Mouse (Mus musculus) midbrain, postnatal 0 days (tissue): ENCODE measurements around the gene Pde6d. TPM values are rescaled to one million over a fixed set of nuclear protein-coding genes. Genes with fewer than 3 reads are reported as not detected.

Source experiments
- ATAC-seq: fragments of 200-750 bp; cut with Nextera tagmentation; 2 replicates; pipeline ENCODE4 v1.8.0; 2017; ENCODE audit warnings: moderate number of reproducible peaks, mild to moderate bottlenecking, moderate TSS enrichment, moderate library complexity; ENCODE audit not compliant: low FRiP score
- DNase-seq: peaks from one replicate; pipeline ENCODE4 v3.0.0-alpha.2; 2015; ENCODE audit warnings: low spot score
- H3K27ac ChIP-seq: fragments of 300-500 bp; sonication (generic); 2 replicates; pipeline ENCODE4 v1.5.1; 2014; ENCODE audit warnings: low read depth, mild to moderate bottlenecking, low read length, mixed read lengths
- H3K27me3 ChIP-seq: fragments of 300-500 bp; sonication (generic); 2 replicates; pipeline ENCODE4 v1.6.1; 2014; ENCODE audit warnings: low read length, control low read depth, mixed read lengths; ENCODE audit not compliant: insufficient read depth
- H3K36me3 ChIP-seq: fragments of 300-500 bp; sonication (generic); 2 replicates; pipeline ENCODE4 v1.6.1; 2014; ENCODE audit warnings: low read length, control low read depth, mixed read lengths; ENCODE audit not compliant: insufficient read depth
- H3K4me1 ChIP-seq: fragments of 300-500 bp; sonication (generic); 2 replicates; pipeline ENCODE4 v1.6.1; 2014; ENCODE audit warnings: mild to moderate bottlenecking, control low read depth, antibody characterized with exemption, low read length, mixed read lengths; ENCODE audit not compliant: insufficient read depth
- H3K4me2 ChIP-seq: fragments of 300-500 bp; sonication (generic); 2 replicates; pipeline ENCODE4 v1.6.1; 2014; ENCODE audit warnings: low read depth, mild to moderate bottlenecking, low read length, mixed read lengths; ENCODE audit not compliant: poor library complexity, severe bottlenecking
- H3K4me3 ChIP-seq: fragments of 300-500 bp; sonication (generic); 2 replicates; pipeline ENCODE4 v1.5.1; 2014; ENCODE audit warnings: low read depth, mild to moderate bottlenecking, low read length, moderate library complexity
- H3K9ac ChIP-seq: fragments of 300-500 bp; sonication (generic); replicated peaks from 2 replicates; pipeline ENCODE4 v1.6.1; 2014; ENCODE audit warnings: mild to moderate bottlenecking, low read length, moderate library complexity, mixed read lengths; ENCODE audit not compliant: poor library complexity, severe bottlenecking
- H3K9me3 ChIP-seq: fragments of 300-500 bp; sonication (generic); 2 replicates; pipeline ENCODE4 v1.6.1; 2016; ENCODE audit warnings: low read length, control low read depth
- CTCF ChIP-seq: IDR thresholded peaks from 2 replicates; pipeline ENCODE4 v1.5.1; 2016; ENCODE audit warnings: antibody characterized with exemption, mild to moderate bottlenecking
- WGBS: fragments of 180-500 bp; shearing (Covaris S2); extraction: QIAGEN DNeasy Blood & Tissue Kit; methylation state at CpG from one replicate; pipeline ENCODE4 v1.1.7; 2014; 5-methylcytosine and 5-hydroxymethylcytosine counted together
- polyA plus RNA-seq: library from polyadenylated mRNA; unstranded; fragments of >200 nt; fragmentation: Nextera tagmentation; extraction: Ambion mirVana; gene quantifications from 2 replicates; pipeline ENCODE4 v1.2.1, GENCODE M21; 2015
- total RNA-seq: library from RNA; depleted of rRNA; stranded (reverse); fragments of >200 nt; gene quantifications from 2 replicates; pipeline ENCODE4 v1.2.3, GENCODE M21; 2014

The Pde6d gene
- total and polyA plus RNA-seq, 2 experiments from 2014 or later = 48.1 to 124 TPM

DNA sequence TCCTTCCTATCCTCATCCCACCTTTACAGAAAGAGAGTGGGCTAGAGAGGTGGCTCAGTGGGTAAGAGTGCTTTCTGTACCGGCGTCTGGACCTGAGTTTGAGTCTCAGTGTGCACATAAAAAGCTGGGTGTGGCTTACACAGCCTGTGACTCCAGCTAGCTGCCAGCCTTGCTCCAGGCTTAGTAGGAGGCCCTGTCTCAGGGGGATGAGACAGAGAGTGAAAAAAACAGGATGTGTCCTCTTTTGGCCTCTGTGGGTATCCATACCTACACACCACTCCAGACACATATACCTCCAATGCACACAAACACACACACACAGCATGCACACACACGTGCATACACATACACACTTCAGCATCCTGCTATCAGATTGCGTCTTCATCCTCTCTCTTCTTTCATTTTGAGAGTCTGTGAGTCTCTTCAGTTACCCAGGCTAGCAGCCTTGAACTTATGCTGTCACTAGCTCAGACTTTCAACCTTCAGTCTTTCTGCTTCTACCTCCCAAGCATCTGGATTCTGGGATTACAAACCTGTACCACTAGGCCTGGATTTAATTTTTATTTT lies 70.2 kb downstream of the Pde6d start:
- 90% methylated on average over 4 of the region's 4 CpGs for WGBS
- no peak overlapping the region for H3K27ac ChIP-seq

DNA sequence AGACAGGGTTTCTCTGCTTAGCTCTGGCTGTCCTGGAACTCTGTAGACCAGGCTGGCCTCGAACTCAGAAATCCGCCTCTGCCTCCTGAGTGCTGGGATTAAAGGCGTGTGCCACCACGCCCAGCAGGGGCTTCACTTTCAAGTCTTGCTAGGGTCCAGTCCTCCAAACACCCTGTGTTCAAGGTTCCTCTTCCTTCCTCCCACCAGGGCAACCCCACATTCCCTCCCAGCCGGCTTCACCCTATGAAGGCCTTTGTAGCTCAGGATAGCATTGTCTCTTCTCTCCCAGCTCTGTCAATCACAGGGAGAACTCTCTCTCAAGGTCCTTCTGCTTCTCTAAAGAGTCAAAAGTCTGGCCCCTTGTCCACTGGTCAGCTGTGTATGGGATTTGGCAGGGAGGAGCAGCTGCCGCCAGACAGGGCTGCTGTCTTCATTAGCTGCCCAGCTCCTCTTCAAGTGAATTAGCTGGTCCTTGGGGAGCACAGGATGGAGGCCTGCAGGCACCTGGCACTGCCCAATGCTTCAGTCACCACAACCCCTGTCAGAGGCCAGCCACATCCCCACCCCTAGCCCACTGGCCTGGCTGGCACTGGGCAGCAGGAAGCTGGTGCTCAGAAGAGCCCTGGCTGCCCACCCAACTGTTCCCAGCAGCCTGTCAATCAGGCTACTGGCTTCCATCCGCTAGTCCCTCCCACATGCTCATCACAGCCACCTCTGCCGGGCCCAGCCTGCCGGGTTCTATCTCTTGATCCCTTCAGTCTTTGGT lies 71.6 kb downstream of the Pde6d start:
- H3K4me3 ChIP-seq = no peak overlapping the region
- WGBS = 31% methylated on average over 9 of the region's 9 CpGs
- H3K4me1 ChIP-seq = no peaks in the 10 kb centered on the region
- no peak overlapping the region for H3K9ac ChIP-seq
- TF ChIP-seq CTCF = no peak
- H3K36me3 ChIP-seq = no peaks in the 10 kb centered on the region
- peak; percentile 77 for DNase-seq
- no peak overlapping the region for H3K4me2 ChIP-seq
- H3K27me3 ChIP-seq = no peaks in the 10 kb centered on the region
- no peaks in the 10 kb centered on the region for H3K9me3 ChIP-seq
- H3K27ac ChIP-seq = no peak overlapping the region; the same call in 1 of the 2 replicates
- ATAC-seq = peak; percentile 43; the same call in 1 of the 2 replicates

More for the DNA sequence above, 70.2 kb downstream of the Pde6d start:
- no peak overlapping the region for H3K9ac ChIP-seq
- DNase-seq (no peak), ATAC-seq (no peak)
- no peaks in the 10 kb centered on the region for H3K4me1 ChIP-seq
- TF ChIP-seq CTCF = no peak
- no peak overlapping the region for H3K4me2 ChIP-seq
- no peaks in the 10 kb centered on the region for H3K9me3 ChIP-seq
- H3K4me3 ChIP-seq = no peak overlapping the region
- H3K27me3 ChIP-seq = no peaks in the 10 kb centered on the region
- H3K36me3 ChIP-seq = no peaks in the 10 kb centered on the region

DNA sequence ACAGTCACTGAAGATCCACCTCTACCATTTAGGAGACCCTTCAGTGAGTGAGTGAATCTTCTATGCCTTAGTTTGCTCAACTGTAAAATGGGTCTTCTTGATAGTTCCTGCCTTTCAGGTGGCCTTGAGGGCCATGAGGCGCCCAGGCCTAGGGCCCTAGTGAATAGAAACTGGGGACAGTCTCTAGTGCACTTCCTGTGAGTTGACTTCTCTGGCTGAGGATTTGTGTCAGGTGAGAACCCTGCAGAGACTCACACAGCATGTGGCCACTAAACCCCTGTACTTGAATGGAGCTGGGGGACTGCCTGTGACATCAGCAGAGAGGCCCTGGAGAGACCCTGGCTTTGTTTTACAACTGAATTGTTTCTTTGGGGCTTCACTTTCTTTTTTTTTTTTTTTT lies 72.2 kb downstream of the Pde6d start:
- no peaks in the 10 kb centered on the region for H3K27me3 ChIP-seq

DNA sequence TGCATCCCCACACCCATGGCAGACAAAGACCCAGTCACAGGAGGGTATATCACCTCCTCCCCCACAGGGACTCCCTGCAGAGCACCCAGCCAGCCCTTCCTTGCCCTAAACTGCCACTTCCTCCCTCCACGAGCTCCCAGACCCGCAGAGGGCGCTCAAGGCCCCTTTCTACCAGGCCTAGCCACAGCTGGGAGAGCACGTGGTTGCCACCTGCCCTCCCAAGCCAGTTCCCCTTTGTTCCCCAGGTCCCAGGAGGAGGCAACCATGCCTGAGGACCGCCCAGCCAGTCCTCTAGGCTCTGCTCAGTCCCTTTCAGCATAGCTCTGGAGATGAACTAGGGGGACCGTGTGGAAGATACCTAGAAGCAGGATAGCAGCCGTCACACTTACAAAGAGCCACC lies 73.0 kb downstream of the Pde6d start:
- Histone ChIP-seq H3K9ac (no peak overlapping the region), H3K9me3 (no peaks in the 10 kb centered on the region)
- no peak for ATAC-seq

More for the DNA sequence above, 72.2 kb downstream of the Pde6d start:
- ATAC-seq (no peak), DNase-seq (no peak)
- no peak for TF ChIP-seq CTCF
- no peaks in the 10 kb centered on the region for H3K9me3 ChIP-seq
- H3K4me1 ChIP-seq = peaks cover 4% of the 10 kb centered on the region; the same call in 1 of the 2 replicates
- no peak overlapping the region for H3K4me3 ChIP-seq
- WGBS = 86% methylated on average over 1 of the region's 1 CpGs
- no peak overlapping the region for H3K9ac ChIP-seq
- H3K27ac ChIP-seq = no peak overlapping the region
- H3K36me3 ChIP-seq = no peaks in the 10 kb centered on the region
- no peak overlapping the region for H3K4me2 ChIP-seq

DNA sequence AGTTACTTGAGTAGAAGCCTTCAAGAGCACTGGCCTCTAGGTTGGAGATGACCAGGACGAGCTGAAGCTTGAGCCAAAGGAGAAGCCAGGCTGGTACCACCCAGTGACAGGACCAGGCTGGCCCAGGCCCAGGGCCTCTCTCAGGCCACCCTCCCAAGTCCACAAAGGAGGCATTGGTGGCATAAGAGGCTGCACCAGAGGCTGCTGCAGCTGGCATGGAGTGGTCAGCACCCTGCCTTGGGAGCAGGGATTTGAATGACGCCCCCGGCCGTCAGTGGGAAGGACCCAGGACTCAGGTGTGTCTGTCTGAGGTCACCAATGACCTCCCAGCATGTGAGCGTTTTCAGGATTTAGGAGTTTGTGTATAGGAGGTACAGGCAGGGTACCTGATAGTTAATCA lies 74.6 kb downstream of the Pde6d start:
- Histone ChIP-seq H3K9ac (no peak overlapping the region), H3K4me2 (no peak overlapping the region), H3K4me3 (no peak overlapping the region), H3K9me3 (no peaks in the 10 kb centered on the region), H3K27ac (no peak overlapping the region), H3K27me3 (no peaks in the 10 kb centered on the region), H3K4me1 (peaks cover 11% of the 10 kb centered on the region), H3K36me3 (no peaks in the 10 kb centered on the region)
- ATAC-seq = no peak
- TF ChIP-seq CTCF = no peak
- no peak for DNase-seq
- WGBS = 89% methylated on average over 5 of the region's 5 CpGs

More for the DNA sequence above, 73.0 kb downstream of the Pde6d start:
- DNase-seq = peak; percentile 69
- TF ChIP-seq CTCF = peak; percentile 67
- Histone ChIP-seq H3K4me2 (no peak overlapping the region), H3K4me1 (peaks cover 11% of the 10 kb centered on the region), H3K36me3 (no peaks in the 10 kb centered on the region), H3K4me3 (no peak overlapping the region), H3K27ac (no peak overlapping the region), H3K27me3 (no peaks in the 10 kb centered on the region)
- WGBS = 7% methylated on average over 7 of the region's 7 CpGs

DNA sequence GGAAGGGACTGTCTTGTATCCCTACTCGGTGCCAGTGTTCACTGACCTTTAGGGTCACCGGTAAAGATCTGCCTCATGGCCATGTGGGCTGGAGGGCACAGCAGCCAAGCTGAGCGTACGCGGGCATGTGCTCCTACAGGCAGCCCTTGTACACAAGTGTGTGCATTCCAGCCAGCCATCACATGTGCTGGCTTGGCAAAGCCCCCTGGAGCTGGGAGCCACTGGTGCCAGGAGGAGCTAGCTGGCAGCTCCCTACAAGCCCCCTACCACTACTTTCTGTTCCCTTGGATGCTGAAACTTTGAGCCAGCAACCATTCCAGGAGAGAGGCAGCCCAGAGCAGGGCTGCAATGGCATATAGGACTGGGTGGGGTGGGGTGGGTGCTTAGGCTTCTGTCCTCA lies 76.0 kb downstream of the Pde6d start:
- Histone ChIP-seq H3K4me2 (no peak overlapping the region), H3K36me3 (no peaks in the 10 kb centered on the region), H3K4me3 (no peak overlapping the region), H3K9ac (no peak overlapping the region), H3K4me1 (peaks cover 11% of the 10 kb centered on the region), H3K27me3 (no peaks in the 10 kb centered on the region), H3K9me3 (no peaks in the 10 kb centered on the region), H3K27ac (no peak overlapping the region)
- 70% methylated on average over 5 of the region's 5 CpGs for WGBS
- no peak for TF ChIP-seq CTCF
- ATAC-seq (no peak), DNase-seq (peak; percentile 40)
